Comparison of ENCODE assay signal across 20 mouse cellular contexts in the genomic region with DNA sequence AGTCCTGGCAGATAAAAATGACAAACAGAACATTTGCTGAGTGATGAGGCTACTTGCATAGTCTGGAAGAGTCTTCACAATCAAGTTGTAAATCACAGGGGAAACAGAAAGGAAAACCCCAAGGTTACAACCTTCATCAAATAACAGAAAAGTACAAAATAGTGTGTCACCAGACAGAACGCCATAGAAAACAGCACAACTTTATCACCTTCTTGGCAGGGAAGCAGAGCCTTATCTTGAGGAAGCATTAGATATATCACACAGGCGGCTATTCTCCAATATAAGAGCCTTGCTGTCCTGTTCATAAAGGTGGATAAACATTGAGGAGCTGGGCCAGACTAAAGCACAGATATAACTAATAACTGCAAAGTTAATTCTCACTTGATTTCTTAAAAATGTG.
DNase-seq lines count a peak whose midpoint lies in the region; ATAC-seq and TF ChIP-seq lines count a peak whose summit lies in the region.
"Had no signal": no experiment of that assay in that cellular context is flagged by ENCODE, and none has a peak within 500 bp of the region (broad histone marks: within the 10 kb centered on the region; RNA-seq: fewer than 3 reads in every experiment).

No protein-coding gene starts in this region.

- WGBS in liver, embryonic 14.5 days (ENCODE audit: insufficient replicate concordance) = 6% methylated on average over 2 of the region's 2 CpGs

- H3K4me2 ChIP-seq in liver, embryonic 14.5 days (ENCODE audit: low read depth) = no peak overlapping the region
- H3K4me2 ChIP-seq: embryonic facial prominence, embryonic 12.5 days; forebrain, embryonic 13.5 days; forebrain, embryonic 15.5 days had no signal

- TF ChIP-seq CTCF in liver, embryonic 14.5 days (IDR thresholded peaks at IDR 0.05; ENCODE audit: low read depth) = no peak

- DNase-seq in liver, embryonic 14.5 days (ENCODE audit: low read depth in 3 of 3, low spot score in 3 of 3) = peak in 2 of 3 experiments; percentile 9 to 13
- DNase-seq in liver (no peak), 416B (ENCODE audit: low read depth) (peak; percentile 57)
- DNase-seq in cerebellum, postnatal 4 days (ENCODE audit: low spot score in 2 of 2) = no peak
- no peak for DNase-seq in kidney, adult 9 months
- DNase-seq: adrenal gland, adult 8-10 months; adrenal gland, postnatal 14 days; cerebellum, adult 11-12 months; cerebellum, adult 2 months; cerebellum, adult 9-10 months; cerebellum, postnatal 10 days; cerebellum, postnatal 25 days; forebrain, postnatal 0 days had no signal

- TF ChIP-seq EP300 in liver, embryonic 14.5 days (IDR thresholded peaks at IDR 0.05; ENCODE audit: low read depth) = peak; percentile 34; the same call in 1 of the 2 replicates

- H3K36me3 ChIP-seq in liver, embryonic 14.5 days (replicated peaks; ENCODE audit: control insufficient read depth, insufficient read depth, low read depth) = no peaks in the 10 kb centered on the region
- H3K36me3 ChIP-seq: embryonic facial prominence, embryonic 10.5 days; embryonic facial prominence, embryonic 12.5 days; forebrain, embryonic 15.5 days had no signal

- no peak for ATAC-seq in liver, embryonic 14.5 days (ENCODE audit: insufficient read depth)
- peak; percentile 60; the same call in 1 of the 2 replicates for ATAC-seq in megakaryocyte progenitor cell, adult 5-6 weeks (replicated peaks; ENCODE audit: poor library complexity)
- ATAC-seq: activated CD4-positive, CD25-positive, alpha-beta regulatory T cell, adult 4 months; forebrain, embryonic 13.5 days; forebrain, embryonic 15.5 days; forebrain, postnatal 0 days; Patski had no signal

- H3K9ac ChIP-seq in liver, embryonic 14.5 days (replicated peaks) = no peak overlapping the region
- H3K9ac ChIP-seq: embryonic facial prominence, embryonic 12.5 days; forebrain, embryonic 13.5 days; forebrain, embryonic 15.5 days; forebrain, postnatal 0 days had no signal

- H3K27ac ChIP-seq in liver, embryonic 14.5 days = no peak overlapping the region
- H3K27ac ChIP-seq: embryonic facial prominence, embryonic 10.5 days; embryonic facial prominence, embryonic 12.5 days; forebrain, embryonic 13.5 days; forebrain, embryonic 15.5 days had no signal

- no peaks in the 10 kb centered on the region for H3K27me3 ChIP-seq in liver, embryonic 14.5 days (ENCODE audit: control insufficient read depth, insufficient read depth, low read length)
- H3K27me3 ChIP-seq: forebrain, embryonic 13.5 days; forebrain, embryonic 15.5 days; Patski had no signal

- no peaks in the 10 kb centered on the region for H3K9me3 ChIP-seq in liver, embryonic 14.5 days (ENCODE audit: control insufficient read depth, low read length)
- H3K9me3 ChIP-seq: embryonic facial prominence, embryonic 10.5 days; embryonic facial prominence, embryonic 12.5 days; forebrain, embryonic 13.5 days; forebrain, embryonic 15.5 days had no signal

- H3K4me3 ChIP-seq in liver, embryonic 14.5 days (ENCODE audit: insufficient read depth in 1 of 2, low read depth in 2 of 2, low read length in 2 of 2) = no peak overlapping the region
- H3K4me3 ChIP-seq: embryonic facial prominence, embryonic 10.5 days; embryonic facial prominence, embryonic 12.5 days; forebrain, embryonic 13.5 days; forebrain, embryonic 15.5 days had no signal

- H3K4me1 ChIP-seq in liver, embryonic 14.5 days (replicated peaks; ENCODE audit: control insufficient read depth in 2 of 2, insufficient read depth in 2 of 2, low read length in 1 of 2) = peaks cover 0 to 6% of the 10 kb centered on the region in 2 experiments; a peak in 1 of 4 replicates
- H3K4me1 ChIP-seq: embryonic facial prominence, embryonic 10.5 days; embryonic facial prominence, embryonic 12.5 days; forebrain, embryonic 15.5 days had no signal

Comparison
In these comparisons a context has a peak if more than half of its experiments do, and no peak if none do; other contexts are left out.
1. DNase-seq: peak in liver, embryonic 14.5 days (2 of 3) and 416B (single experiment); none in liver (single experiment), cerebellum, postnatal 4 days (0 of 2) and kidney, adult 9 months (single experiment).